Mouse (Mus musculus): ENCODE data around the gene Rybp. TPM values are rescaled to one million over a fixed set of nuclear protein-coding genes. Genes with fewer than 3 reads are reported as not detected.
A peak's percentile ranks its signal among the peaks of the same experiment; 100 is the strongest.

Gene Rybp
- polyA plus RNA-seq, 1 experiment from 2014 or later: 9.2 TPM

DNA sequence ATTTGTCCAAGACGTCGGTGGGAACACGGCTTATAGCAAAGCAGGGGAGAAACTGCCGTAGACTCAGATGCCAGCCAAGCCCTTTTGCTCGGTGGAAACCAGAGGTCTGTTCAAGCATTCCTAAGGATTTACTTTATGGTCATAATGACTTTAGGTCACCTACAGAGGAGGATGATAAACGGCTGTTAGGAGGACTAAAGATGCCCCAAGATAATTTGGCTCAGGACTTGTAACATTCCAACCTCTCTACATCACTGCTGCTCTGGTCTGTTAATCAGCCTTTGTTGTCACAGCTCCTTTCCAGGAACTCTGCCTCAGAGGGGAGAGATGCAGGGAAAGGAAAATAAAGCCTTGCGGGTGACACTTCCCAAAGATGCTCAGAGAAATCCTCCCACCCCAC lies 93.5 kb downstream of the Rybp start:
- no peak for DNase-seq (ENCODE audit: low spot score)
- Histone ChIP-seq H3K9me3 (no peaks in the 10 kb centered on the region), H3K27ac (no peak overlapping the region), H3K36me3 (no peaks in the 10 kb centered on the region), H3K4me3 (no peak overlapping the region), H3K4me1 (replicated peaks) (peaks cover 67% of the 10 kb centered on the region), H3K27me3 (ENCODE audit: insufficient read depth, poor library complexity, severe bottlenecking) (peaks cover 96% of the 10 kb centered on the region)
- 81% methylated on average over 7 of the region's 7 CpGs for WGBS

- peaks cover 62% of the 10 kb centered on the region for H3K4me1 ChIP-seq (replicated peaks)
- DNase-seq (ENCODE audit: low spot score): no peak
- H3K4me3 ChIP-seq: no peak overlapping the region
- WGBS: 54% methylated on average over 4 of the region's 4 CpGs
- peaks cover 97% of the 10 kb centered on the region for H3K27me3 ChIP-seq (ENCODE audit: insufficient read depth, poor library complexity, severe bottlenecking)
- H3K36me3 ChIP-seq: no peaks in the 10 kb centered on the region
- H3K27ac ChIP-seq: 0 out of 2 replicates have a peak overlapping the region, but pooled peaks have one; percentile 16
- H3K9me3 ChIP-seq: no peaks in the 10 kb centered on the region
These were observed 94.5 kb downstream of the Rybp start for GRCm38 (mm10) chr6:100192691-100193229.

DNA sequence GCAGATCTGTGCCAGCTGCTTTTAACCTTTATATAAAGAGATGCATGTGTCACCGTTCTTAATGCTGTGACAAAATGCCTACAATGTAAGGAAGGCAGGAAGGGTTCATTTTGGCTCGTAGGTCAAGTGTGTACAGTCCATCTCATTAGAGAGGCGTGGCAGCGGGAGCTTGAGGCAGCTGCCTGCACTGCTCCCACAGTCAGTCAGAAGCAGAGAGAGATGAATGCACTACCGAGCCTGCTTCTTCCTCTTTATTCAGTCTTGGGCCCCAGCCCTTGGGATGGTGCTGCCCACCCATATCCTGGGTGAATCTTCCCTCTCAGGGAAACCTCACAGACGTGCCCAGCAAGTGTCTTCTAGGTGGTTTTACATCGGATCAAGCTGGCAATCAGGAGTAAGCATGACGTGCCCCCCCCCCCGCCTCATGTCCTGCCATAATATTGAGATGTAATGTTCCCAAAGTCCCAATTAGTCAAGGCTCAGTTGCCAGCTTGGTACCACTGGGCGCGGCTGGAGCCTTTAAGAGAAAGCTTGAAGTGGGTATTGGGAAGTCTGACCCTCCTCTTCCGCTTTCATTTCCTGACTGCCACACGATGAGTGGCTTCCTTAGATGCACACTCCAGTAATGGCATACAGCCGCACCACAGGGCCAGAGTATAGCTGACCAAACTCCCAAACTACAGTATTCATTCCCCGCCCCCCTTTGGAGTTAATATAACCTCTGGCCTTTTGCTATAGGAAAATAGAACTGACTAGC lies 96.3 kb downstream of the Rybp start:
- Histone ChIP-seq H3K9me3 (no peaks in the 10 kb centered on the region), H3K36me3 (no peaks in the 10 kb centered on the region), H3K4me3 (no peak overlapping the region), H3K27me3 (ENCODE audit: insufficient read depth, poor library complexity, severe bottlenecking) (peaks cover 98% of the 10 kb centered on the region), H3K27ac (no peak overlapping the region), H3K4me1 (replicated peaks) (peaks cover 44% of the 10 kb centered on the region)
- DNase-seq (ENCODE audit: low spot score): no peak
- WGBS: 86% methylated on average over 15 of the region's 15 CpGs

DNA sequence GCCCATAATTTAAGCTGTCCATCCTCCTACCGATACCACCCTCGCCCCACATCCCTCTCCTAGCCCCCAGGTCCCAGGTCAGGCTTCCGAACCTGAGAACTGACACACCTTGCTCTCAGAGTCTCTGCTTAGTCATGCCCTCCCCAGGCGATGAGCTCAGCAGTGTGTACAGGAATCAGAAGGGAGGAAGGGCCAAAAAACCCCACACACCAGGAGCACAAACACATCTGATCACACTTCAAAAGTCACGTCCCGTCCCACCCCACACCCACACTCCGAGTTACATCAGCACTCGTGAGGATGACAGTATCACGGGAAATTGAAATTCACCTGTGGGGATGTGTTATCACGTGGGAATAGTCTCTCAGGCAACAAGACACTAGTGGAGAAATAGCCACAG lies 97.0 kb downstream of the Rybp start:
- Histone ChIP-seq H3K36me3 (no peaks in the 10 kb centered on the region), H3K27ac (no peak overlapping the region), H3K4me1 (replicated peaks) (peaks cover 43% of the 10 kb centered on the region), H3K27me3 (ENCODE audit: insufficient read depth, poor library complexity, severe bottlenecking) (peaks cover 96% of the 10 kb centered on the region), H3K4me3 (no peak overlapping the region), H3K9me3 (no peaks in the 10 kb centered on the region)
- DNase-seq (ENCODE audit: low spot score): no peak
- 90% methylated on average over 10 of the region's 10 CpGs for whole genome bisulfite sequencing

DNA sequence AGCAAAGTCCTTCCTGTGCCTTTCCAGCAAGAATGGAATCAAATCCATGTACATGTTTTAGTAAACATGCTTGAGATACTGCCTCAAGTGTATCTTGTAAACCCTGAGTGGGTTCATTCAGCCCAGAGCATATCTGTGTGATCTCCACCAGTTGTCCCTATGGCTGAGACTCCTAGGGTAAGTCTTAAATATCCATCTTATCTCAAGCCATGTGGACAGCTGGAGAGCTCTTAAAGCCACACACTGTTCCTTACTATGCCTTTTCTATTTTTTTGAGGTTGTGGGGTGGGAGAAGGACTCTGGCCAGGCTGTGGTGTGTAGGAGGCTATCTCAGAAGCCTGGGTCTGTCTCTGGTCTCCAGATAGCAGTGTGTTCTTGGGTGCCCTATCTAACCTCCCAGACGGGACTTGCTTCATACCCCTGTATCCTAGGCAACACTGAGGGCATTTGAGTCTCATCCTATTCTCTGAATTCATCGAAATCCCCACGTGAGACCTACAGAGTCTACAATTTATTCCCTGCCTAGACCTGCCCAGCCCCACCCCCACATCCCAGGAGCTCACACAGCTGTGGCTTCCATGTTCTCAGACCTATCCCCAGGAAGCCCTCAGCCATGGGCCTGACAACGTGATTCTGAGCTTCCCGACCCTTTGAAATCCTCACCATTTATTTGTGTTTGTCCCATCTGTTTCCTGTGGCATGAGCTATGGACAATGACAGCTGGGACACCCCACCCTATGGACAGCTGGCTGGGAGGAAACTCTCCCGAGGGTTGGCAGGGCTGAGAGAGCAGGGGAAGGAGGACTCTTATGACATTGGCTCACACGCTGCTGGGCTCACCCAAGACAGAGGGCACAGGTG lies 98.2 kb downstream of the Rybp start:
- Histone ChIP-seq H3K36me3 (no peaks in the 10 kb centered on the region), H3K27ac (0 out of 2 replicates have a peak overlapping the region, but pooled peaks have one; percentile 29), H3K9me3 (no peaks in the 10 kb centered on the region), H3K27me3 (ENCODE audit: insufficient read depth, poor library complexity, severe bottlenecking) (peaks cover 96% of the 10 kb centered on the region), H3K4me1 (replicated peaks) (peaks cover 37% of the 10 kb centered on the region), H3K4me3 (no peak overlapping the region)
- 44% methylated on average over 7 of the region's 7 CpGs for WGBS
- no peak for DNase-seq (ENCODE audit: low spot score)

DNA sequence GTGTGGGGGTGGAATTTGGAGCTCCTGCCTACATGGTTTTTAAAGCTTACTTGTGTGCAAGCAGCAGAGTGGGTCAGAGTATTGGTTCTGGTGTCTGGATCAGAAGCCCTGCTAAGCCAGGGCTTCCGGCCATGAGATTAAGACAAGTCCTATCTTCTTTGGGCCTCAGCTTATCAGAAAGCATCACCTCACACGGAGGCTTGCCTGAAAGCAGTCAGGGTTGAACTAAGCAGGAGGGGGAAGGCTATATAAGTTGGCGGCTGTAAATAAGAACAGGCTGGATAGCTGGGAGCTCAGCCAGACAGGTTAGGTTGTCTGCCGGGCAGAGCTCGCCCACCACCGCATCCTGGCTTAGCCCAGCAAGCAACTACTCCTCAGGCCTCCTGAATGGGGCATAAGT lies 99.5 kb downstream of the Rybp start:
- Histone ChIP-seq H3K4me1 (replicated peaks) (peaks cover 32% of the 10 kb centered on the region), H3K4me3 (no peak overlapping the region), H3K27ac (no peak overlapping the region), H3K36me3 (no peaks in the 10 kb centered on the region), H3K27me3 (ENCODE audit: insufficient read depth, poor library complexity, severe bottlenecking) (peaks cover 97% of the 10 kb centered on the region), H3K9me3 (no peaks in the 10 kb centered on the region)
- 81% methylated on average over 6 of the region's 6 CpGs for WGBS
- no peak for DNase-seq (ENCODE audit: low spot score)

DNA sequence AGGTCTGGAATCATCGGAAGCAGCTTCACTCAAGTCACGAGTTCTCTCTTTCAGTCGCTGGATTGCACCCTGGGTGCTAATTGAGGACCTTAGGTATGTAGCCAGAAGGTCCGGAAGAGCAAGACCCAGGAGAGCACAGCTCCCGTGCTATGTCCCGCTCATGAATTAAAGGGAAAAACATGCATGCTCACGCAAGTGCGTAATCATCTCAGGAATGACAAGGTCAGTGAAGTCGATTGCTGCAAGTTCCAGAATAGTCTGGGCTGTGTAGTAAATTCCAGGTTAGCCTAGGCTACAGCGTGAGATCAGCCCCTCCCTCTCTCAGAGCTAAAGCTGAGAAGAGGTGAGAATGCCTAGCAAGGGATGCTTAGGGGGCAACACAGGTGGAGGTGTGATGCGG lies 100.5 kb downstream of the Rybp start:
- Histone ChIP-seq H3K4me3 (no peak overlapping the region), H3K4me1 (replicated peaks) (peaks cover 29% of the 10 kb centered on the region), H3K27me3 (ENCODE audit: insufficient read depth, poor library complexity, severe bottlenecking) (peaks cover 97% of the 10 kb centered on the region), H3K9me3 (no peaks in the 10 kb centered on the region), H3K27ac (no peak overlapping the region), H3K36me3 (no peaks in the 10 kb centered on the region)
- WGBS: 85% methylated on average over 11 of the region's 11 CpGs
- DNase-seq (ENCODE audit: low spot score): no peak

DNA sequence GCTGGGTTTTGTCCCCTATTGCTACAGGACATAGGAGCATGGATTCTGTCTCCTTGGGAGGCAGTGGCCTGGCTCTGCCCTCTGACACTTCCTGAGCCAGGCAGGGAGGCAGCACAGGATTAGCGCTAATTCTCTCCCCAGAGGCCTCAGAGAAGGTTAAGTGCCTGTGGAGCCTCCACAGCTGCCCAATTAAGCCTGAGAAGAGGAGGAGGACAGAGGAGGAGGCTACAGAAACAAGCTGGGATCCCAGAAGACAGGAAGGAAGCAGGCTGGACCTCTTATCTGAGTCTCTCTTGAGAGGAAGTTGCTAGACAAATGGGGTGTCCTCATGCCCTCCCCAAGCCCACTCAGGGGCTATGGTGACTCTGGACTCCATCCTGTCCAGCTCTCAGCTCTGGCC lies 101.8 kb downstream of the Rybp start:
- 9% methylated on average over 1 of the region's 1 CpGs for WGBS
- Histone ChIP-seq H3K4me1 (replicated peaks) (peaks cover 21% of the 10 kb centered on the region), H3K27me3 (ENCODE audit: insufficient read depth, poor library complexity, severe bottlenecking) (peaks cover 96% of the 10 kb centered on the region), H3K27ac (no peak overlapping the region; the same call in 1 of the 2 replicates), H3K36me3 (no peaks in the 10 kb centered on the region), H3K4me3 (no peak overlapping the region), H3K9me3 (no peaks in the 10 kb centered on the region)
- peak; percentile 12 for DNase-seq (ENCODE audit: low spot score)

- Histone ChIP-seq H3K4me3 (no peak overlapping the region), H3K4me1 (replicated peaks) (peaks cover 8% of the 10 kb centered on the region), H3K27me3 (ENCODE audit: insufficient read depth, poor library complexity, severe bottlenecking) (peaks cover 91% of the 10 kb centered on the region), H3K9me3 (no peaks in the 10 kb centered on the region), H3K36me3 (no peaks in the 10 kb centered on the region), H3K27ac (no peak overlapping the region)
- no peak for DNase-seq (ENCODE audit: low spot score)
- 80% methylated on average over 3 of the region's 3 CpGs for WGBS
These were observed 103.9 kb downstream of the Rybp start for GRCm38 (mm10) chr6:100183344-100183743.

GRCm38 (mm10) chr6:100180883-100181262 lies 106.4 kb downstream of the Rybp start:
- Histone ChIP-seq H3K27me3 (ENCODE audit: insufficient read depth, poor library complexity, severe bottlenecking) (peaks cover 79% of the 10 kb centered on the region), H3K4me3 (no peak overlapping the region), H3K36me3 (no peaks in the 10 kb centered on the region), H3K9me3 (no peaks in the 10 kb centered on the region), H3K27ac (no peak overlapping the region), H3K4me1 (replicated peaks) (peaks cover 7% of the 10 kb centered on the region)
- no peak for DNase-seq (ENCODE audit: low spot score)
- 41% methylated on average over 4 of the region's 4 CpGs for WGBS

DNA sequence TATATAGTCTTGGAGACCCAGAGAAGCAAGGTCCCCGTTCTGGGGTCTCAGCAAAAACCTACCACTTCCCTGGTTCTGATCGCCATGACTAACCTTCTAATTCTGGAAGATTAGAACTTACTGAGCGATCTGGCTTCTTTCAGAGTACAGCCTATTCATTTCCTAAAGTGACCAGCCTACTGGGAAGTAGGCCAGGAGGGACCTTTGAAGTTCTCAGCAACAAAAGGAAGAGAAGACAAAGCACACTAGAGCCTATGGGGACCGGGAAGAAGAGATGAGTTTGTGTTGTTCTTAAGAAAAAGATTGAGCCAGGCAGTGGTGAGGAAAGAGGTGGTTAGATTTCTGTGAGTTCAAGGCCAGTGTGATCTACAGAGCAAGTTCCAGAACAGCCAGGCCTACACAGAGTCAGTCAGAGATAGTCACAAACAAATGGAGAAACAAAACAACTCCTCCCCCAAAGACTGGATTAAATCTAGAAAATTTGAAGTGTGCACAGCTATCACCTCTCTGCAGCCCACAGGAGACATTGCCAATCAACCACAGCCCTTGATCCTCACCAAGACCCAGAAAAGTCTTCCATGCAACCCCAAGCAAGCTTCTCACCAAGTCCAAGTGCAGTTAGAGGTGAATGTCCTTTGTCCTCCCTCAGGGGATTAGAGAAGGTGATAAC lies 106.9 kb downstream of the Rybp start:
- H3K4me3 ChIP-seq: no peak overlapping the region
- no peak for DNase-seq (ENCODE audit: low spot score)
- H3K27ac ChIP-seq: no peak overlapping the region
- WGBS: 78% methylated on average over 4 of the region's 4 CpGs
- peaks cover 2% of the 10 kb centered on the region for H3K4me1 ChIP-seq (replicated peaks)
- H3K9me3 ChIP-seq: no peaks in the 10 kb centered on the region
- H3K36me3 ChIP-seq: no peaks in the 10 kb centered on the region
- H3K27me3 ChIP-seq (ENCODE audit: insufficient read depth, poor library complexity, severe bottlenecking): peaks cover 78% of the 10 kb centered on the region

GRCm38 (mm10) chr6:100178830-100179229 lies 108.5 kb downstream of the Rybp start:
- Histone ChIP-seq H3K9me3 (no peaks in the 10 kb centered on the region), H3K27ac (no peak overlapping the region), H3K27me3 (ENCODE audit: insufficient read depth, poor library complexity, severe bottlenecking) (peaks cover 69% of the 10 kb centered on the region), H3K4me3 (no peak overlapping the region), H3K36me3 (no peaks in the 10 kb centered on the region), H3K4me1 (replicated peaks) (no peaks in the 10 kb centered on the region; the same call in 1 of the 2 replicates)
- DNase-seq (ENCODE audit: low spot score): no peak
- 92% methylated on average over 3 of the region's 3 CpGs for WGBS
